Mouse (Mus musculus): ENCODE measurements at regions not wholly inside any gene's neighbourhood (a gene's known extent, or its start where the extent isn't known, plus 50 kb on each side); places are given as distances from the start of the nearest gene placed in this dataset.

DNA sequence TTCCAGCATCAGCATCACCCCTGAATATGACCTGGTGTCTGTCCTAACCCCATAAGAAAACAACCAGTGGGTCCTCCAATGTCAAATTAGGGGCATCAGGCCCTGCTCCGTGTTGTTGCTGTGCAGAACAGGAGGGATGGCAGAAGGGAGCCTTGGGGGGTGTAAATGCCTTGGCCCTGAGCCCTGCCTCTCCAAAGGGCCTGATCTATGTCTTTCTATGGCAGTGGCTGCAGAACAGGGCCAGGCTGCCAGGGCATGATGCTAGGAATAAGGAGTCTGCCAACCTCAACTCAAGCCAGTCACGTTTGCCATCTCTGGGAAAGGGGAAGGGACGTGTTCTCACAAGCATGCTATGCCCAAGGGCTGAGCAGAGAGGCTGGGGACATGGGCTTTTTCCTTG, 172.9 kb downstream of the Kcna5 start:
- DNase-seq (ENCODE audit: low read depth): no peak

- DNase-seq (ENCODE audit: low read depth): no peak
These were observed 181.9 kb downstream of the Kcna5 start for GRCm38 (mm10) chr6:126353346-126353745.

GRCm38 (mm10) chr6:126350476-126350875, 183.8 kb upstream of the Ntf3 start:
- DNase-seq (ENCODE audit: low read depth): no peak

DNA sequence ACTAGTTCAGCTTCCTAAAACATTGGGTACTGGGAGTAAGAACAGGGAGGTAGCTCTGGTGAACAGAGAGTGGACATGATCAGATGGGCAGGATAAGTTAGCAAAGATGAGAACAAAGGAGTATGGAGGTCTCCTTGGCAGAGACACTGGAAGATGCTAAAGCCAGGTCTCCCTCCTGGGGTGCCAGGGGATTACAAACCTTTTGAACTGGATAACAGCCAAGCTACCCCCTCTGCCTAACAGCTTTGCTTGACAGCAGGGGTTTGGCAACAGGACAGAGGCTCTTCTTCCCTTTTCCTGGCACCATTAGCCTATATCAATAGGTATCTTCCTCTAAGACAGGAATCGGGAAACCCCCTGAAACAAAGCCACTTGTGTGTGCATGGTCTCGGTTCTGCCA, 183.2 kb upstream of the Ntf3 start:
- DNase-seq (ENCODE audit: low read depth): no peak

GRCm38 (mm10) chr6:126345221-126345620, 178.5 kb upstream of the Ntf3 start:
- no peak for DNase-seq (ENCODE audit: low read depth)

GRCm38 (mm10) chr6:126340098-126340610, 173.4 kb upstream of the Ntf3 start:
- DNase-seq (ENCODE audit: low read depth): no peak

DNA sequence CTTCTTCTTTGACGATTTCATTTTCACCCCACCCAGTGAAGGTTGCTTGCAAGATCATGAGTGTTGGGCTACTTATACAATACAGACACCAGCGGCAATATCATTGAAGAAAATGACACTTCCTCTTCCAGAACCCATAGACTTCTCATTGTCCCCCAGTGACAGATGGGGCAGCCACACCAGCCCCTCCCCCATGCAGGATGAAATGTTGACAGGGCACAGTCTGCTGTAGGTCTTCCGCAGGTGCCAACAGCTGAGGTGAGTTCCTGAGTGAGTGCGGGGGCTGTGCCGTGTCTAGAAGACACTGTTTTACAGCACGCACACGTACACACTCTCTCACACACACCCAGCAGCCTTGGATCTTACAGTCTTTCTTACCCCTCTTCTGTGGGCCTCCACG, 171.0 kb upstream of the Ntf3 start:
- no peak for DNase-seq (ENCODE audit: low read depth)

DNA sequence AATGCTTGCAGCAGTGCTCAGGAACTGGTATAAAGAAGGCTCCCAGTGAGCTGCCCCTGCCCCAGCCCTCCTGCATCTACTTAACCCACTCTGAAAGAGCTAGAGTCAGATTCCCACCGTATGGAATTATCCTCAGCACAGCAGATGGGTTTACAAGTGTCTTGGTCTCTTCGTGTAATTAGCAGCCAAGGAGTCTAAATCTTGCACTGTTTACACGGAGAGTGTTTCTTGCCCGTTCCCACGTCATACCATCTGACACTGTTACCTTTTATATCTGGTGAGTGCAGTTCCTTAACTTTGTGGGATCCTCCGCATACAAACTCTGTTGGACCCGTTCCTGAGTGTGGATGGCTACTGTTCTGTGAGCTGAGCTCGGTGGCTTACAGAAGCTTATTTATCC, 167.5 kb upstream of the Ntf3 start:
- DNase-seq (ENCODE audit: low read depth): no peak

GRCm38 (mm10) chr6:126327187-126327586, 160.5 kb upstream of the Ntf3 start:
- DNase-seq (ENCODE audit: low read depth): no peak

- DNase-seq (ENCODE audit: low read depth): no peak
These were observed 151.8 kb upstream of the Ntf3 start for GRCm38 (mm10) chr6:126318523-126318922.

GRCm38 (mm10) chr6:126310786-126311480, 144.2 kb upstream of the Ntf3 start:
- DNase-seq (ENCODE audit: low read depth): no peak

GRCm38 (mm10) chr6:126303086-126303485, 136.4 kb upstream of the Ntf3 start:
- no peak for DNase-seq (ENCODE audit: low read depth)

- no peak for DNase-seq (ENCODE audit: low read depth)
These were observed 124.9 kb upstream of the Ntf3 start for GRCm38 (mm10) chr6:126291581-126291980.

- DNase-seq (ENCODE audit: low read depth): no peak
These were observed 120.5 kb upstream of the Ntf3 start for GRCm38 (mm10) chr6:126287166-126287565.

DNA sequence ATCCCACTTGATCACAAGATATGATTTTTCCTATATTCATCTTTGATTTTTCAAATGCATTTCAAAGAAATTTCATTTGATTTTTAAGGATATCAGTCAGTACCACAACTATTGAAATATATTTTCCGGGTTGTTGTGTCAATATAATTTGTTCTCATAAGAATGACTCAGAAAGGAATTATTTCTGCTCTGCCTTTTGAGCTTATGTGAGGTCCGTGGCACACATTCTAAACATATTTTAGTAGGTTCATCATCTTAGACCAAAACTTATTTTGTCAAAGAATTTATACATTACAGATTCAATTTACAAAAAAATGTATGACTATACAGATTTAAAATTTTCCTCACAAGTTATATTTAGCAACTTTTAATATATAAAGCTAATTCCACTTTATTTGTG, 119.5 kb upstream of the Ntf3 start:
- no peak for DNase-seq (ENCODE audit: low read depth)

DNA sequence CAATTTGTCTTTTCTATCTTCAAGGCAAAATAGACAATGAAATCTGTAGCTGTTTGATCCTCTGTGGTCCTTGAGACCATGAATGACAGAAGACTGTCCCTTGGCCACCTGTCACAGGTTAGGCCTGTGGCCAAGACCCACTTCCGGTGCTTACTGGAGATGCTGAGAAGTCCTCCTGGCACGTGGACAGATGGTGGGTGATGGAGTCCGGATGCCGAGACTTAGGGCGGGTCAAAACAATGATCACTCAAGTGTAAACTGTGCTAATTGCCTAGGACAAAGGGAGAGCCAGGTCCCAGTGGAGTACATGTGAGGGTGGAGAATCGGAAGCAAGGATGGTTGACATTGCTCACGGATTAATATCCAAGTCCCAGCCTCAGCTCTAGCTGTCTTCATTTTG, 117.7 kb upstream of the Ntf3 start:
- DNase-seq (ENCODE audit: low read depth): no peak

GRCm38 (mm10) chr6:126280352-126280751, 113.6 kb upstream of the Ntf3 start:
- DNase-seq (ENCODE audit: low read depth): no peak

DNA sequence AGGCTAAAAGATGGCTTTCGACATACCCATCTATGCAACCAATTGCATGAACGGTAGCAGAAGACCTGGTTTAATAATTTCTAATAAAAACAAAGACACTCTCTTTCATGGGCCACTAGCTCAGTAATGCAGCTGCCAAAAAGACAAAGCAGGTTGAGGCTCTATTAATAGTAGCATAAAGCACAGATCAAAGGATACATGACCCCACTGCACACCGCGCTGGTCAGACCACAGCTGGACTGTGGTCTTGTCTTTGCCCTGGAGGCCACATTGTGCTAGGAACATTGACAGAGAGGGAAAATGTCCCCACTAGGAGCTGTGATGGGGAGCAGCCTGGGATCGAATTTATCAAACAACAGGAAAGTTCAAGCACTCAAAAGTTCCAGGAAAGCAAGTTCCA, 79.3 kb upstream of the Ntf3 start:
- DNase-seq (ENCODE audit: low read depth): no peak

- no peak for DNase-seq (ENCODE audit: low read depth)
These were observed 78.7 kb upstream of the Ntf3 start for GRCm38 (mm10) chr6:126245431-126245830.

DNA sequence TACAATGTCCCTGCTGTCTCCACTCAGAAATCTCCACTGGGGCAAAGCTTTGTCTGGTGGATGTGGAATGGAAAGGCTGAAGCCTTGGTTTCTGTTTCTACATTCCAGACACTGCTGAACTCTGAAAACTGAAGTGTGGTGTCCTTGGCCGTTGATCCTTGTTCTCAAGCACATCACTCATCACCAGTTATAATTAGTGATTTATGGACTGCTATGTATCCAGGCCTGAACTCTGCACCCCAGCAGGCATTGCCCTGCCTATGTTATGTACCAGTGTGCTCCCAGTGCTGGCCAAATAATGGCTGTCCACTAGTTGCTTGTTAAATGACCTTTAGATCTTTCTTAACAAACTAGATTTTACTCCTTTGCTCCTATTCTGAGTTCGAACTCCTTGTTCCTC, 75.6 kb upstream of the Ntf3 start:
- no peak for DNase-seq (ENCODE audit: low read depth)

GRCm38 (mm10) chr6:126240256-126240655, 73.5 kb upstream of the Ntf3 start:
- no peak for DNase-seq (ENCODE audit: low read depth)
